Mouse (Mus musculus): ENCODE data around the gene Rpl6.
A peak's percentile ranks its signal among the peaks of the same experiment; 100 is the strongest.

The Rpl6 gene

GRCm38 (mm10) chr5:121204132-121205089 is at the start of gene Rpl6:
TSS of gene Rpl6 (plus strand) at chr5:121204481.
- peak; percentile 72 to 78 for DNase-seq (ENCODE audit: low read depth in 2 of 2, low spot score in 2 of 2)

DNA sequence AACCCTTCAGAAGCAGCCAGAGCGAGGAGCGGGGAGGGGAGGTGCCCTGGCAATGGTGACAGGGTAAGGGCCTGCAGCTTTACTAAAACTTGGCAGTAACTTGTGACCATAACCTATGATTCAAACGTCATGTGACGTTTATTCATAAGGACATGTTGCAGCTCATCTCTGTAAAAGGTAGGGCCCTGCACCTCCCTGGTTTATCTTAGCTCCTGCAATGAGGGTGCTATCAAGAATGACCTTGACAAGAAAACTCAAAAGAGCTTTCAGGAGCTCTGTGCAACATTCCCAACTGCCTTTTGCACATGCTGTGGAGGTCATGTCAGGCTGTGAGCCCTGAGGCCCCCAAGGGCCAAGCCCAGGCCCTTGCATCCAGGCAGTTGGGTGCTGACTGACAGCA is 48.2 kb upstream of the Rpl6 start:
- no peak for DNase-seq (ENCODE audit: low read depth in 2 of 2, low spot score in 2 of 2)

- DNase-seq (ENCODE audit: low read depth in 2 of 2, low spot score in 2 of 2) = no peak
Observed at GRCm38 (mm10) chr5:121157017-121157416, 47.3 kb upstream of the Rpl6 start.

DNA sequence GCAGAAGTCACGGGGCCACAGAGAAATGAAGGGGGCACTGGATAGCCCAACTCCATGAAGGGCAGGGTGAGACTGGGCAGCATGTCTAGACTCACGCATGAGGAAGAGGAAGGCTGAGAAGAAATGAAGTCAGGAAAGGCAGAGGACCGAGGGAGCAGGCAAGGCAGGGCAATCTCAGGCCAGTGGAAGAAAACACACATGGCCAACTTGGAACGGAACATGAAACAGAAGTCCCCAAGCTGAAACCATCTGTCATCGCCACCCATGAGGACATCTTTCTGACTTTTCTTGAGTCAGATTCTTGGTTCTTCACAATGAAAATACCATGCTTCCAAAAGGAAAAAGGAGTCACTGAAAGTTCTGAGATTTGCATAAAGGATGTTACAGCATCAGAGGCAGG is 46.8 kb upstream of the Rpl6 start:
- no peak for DNase-seq (ENCODE audit: low read depth in 2 of 2, low spot score in 2 of 2)

- DNase-seq (ENCODE audit: low read depth in 2 of 2, low spot score in 2 of 2) = no peak
Observed at GRCm38 (mm10) chr5:121158966-121159365, 45.3 kb upstream of the Rpl6 start.

DNA sequence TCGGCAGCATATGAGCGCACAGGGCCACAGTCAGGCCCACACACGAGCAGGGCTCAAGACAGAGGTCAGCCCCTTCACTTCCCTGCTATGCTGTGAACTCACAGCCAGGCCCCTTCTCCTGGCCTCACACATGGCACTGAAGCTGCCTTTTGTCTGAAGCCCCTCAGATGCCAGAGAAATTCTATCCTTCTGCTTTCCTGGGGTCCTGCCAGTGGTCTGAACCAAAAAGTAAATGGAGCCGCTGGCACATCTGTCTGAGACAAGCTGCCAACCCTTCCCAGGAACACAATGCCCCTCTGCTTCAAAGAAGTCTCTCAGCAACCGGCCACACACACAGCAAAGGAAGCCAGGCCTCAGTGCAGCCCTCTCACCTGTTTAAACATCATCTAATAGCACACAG is 42.0 kb upstream of the Rpl6 start:
- DNase-seq (ENCODE audit: low read depth in 2 of 2, low spot score in 2 of 2) = no peak

GRCm38 (mm10) chr5:121162923-121163322 is 41.4 kb upstream of the Rpl6 start:
- DNase-seq (ENCODE audit: low read depth in 2 of 2, low spot score in 2 of 2) = no peak

- DNase-seq (ENCODE audit: low read depth in 2 of 2, low spot score in 2 of 2) = no peak
Observed at GRCm38 (mm10) chr5:121166884-121167283, 37.4 kb upstream of the Rpl6 start.

DNA sequence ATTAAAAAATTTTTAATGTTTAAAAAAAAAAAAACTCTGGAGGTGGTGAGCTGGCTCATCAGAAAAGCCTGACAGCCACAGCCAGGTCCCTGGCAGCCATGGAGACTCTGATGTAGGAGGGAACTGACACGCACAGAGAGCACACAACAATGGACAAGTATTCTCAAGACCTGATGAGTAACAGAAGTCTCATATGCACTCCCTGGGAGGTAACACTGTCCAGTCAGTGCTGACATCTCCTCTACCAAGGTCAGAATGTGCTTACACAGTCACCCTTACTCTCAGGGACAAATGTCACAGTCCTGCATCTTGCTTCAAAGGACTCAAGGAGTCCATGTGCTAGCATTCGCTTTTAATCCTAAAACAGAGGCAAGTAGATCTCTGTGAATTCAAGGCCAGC is 34.7 kb upstream of the Rpl6 start:
- DNase-seq (ENCODE audit: low read depth in 2 of 2, low spot score in 2 of 2) = no peak

DNA sequence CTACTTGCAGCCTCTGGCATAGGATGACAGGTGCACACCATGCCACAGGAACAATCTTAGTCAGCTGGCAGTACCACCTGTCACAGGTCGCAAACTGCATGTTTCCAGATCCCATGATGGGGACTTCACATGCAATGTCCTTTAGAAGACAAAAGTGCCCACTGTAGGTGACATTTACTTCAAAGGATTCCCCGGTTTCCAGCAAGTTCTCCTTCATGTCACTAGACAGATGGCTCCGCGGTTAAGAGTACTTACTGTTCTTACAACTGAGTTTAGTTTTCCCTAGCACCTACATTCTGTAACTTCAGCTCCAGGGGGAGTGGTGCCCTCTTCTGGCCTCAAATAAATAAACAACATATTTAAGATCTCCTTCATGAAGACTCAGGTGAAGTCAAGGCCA is 31.4 kb upstream of the Rpl6 start:
- no peak for DNase-seq (ENCODE audit: low read depth in 2 of 2, low spot score in 2 of 2)

DNA sequence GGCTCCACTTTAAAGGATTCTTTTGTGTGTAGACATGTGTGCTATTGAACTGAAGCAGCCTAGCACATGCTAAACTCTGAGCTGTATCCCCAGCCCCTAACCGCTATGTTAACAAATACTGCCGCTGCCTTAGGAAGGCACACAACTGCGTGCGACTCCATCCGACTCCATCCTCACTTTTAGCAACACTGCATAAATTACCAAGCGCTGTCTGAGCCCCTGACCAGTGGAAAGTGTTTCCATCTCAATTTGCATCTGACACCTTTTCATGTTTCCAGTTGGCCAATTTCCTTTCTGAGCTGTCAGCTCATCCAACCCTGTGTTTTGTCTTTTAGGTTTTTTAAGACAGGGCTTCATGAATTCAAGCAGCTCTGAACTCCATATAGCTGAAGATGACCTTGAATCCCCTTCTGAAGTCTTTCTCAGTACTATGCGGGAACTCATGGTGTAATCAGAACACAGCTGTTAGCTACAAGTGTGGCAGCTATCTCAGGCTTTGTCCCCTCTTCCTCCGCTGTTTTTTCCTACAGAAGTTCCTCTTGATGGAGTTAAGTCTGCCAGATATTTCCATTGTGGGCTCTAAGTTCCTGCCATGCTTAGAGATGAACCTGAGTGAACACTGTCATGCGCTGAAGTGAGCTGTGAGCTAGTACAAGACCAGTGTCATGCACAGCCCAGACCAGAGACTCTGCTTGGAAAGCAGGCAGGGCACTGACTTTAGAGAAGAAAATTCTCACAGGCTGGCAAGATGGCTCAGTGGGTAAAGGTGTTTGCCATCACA is 25.0 kb upstream of the Rpl6 start:
- no peak for DNase-seq (ENCODE audit: low read depth in 2 of 2, low spot score in 2 of 2)

DNA sequence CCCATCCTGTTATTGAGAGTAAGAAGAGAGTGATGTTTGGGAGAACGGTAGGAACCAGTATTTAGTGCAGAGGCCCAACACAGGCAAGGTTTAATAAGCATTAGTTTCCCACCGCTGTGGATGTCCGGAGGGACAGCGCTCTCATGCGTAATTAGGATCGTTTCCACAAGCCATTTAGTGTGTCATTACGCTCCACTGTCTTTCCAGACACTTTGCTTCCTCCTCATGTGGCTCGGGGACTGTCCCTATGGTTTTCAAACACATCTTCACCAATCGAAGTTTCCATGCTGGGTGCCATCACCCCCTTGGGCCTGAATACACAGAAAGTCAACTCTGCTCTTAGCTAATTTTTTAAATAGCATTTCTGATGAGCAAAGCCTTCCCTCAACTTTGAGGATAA is 21.0 kb upstream of the Rpl6 start:
- no peak for DNase-seq (ENCODE audit: low read depth in 2 of 2, low spot score in 2 of 2)

DNA sequence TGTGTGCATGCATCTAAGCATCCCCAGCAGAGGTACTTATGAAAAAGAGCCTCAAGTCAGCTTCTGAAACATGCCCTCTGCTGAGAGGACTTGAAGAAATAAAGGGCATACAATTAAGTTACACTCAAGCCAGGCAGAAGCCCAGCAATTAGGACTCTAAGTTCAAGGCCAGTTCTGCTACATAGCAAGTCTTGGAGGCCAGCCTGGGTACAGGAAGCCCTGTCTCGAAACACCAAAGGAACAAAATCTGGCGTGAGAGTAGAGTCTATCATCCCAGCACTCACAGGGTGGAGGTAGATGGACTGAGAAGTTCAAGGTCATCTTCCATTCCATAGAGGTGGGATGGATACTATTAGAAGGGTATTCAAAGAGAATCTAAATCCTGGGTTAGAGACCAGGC is 19.9 kb upstream of the Rpl6 start:
- DNase-seq (ENCODE audit: low read depth in 2 of 2, low spot score in 2 of 2) = no peak

- DNase-seq (ENCODE audit: low read depth in 2 of 2, low spot score in 2 of 2) = no peak
Observed at GRCm38 (mm10) chr5:121184945-121185551, 19.2 kb upstream of the Rpl6 start.

GRCm38 (mm10) chr5:121187580-121188001 is 16.7 kb upstream of the Rpl6 start:
- no peak for DNase-seq (ENCODE audit: low read depth in 2 of 2, low spot score in 2 of 2)

DNA sequence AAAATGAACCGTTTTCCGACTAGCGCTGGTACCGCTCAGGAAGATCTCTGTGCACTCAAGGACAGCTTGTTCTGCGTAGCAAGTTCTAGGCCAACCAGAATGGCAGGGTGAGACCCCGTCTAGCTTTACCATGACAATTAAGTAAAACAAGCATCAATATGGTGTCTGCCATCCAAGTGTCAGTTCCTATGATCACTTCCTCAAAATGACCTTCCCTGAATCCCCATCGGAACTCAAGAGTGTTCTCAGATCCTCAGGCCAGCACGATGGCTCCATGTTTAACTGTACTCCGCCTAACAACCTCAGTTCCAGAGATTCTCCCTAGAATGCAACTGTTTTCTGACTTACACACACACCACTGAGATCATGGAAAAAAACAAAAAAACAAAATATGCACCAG is 16.0 kb upstream of the Rpl6 start:
- DNase-seq (ENCODE audit: low read depth in 2 of 2, low spot score in 2 of 2) = no peak

- no peak for DNase-seq (ENCODE audit: low read depth in 2 of 2, low spot score in 2 of 2)
Observed at GRCm38 (mm10) chr5:121189182-121189581, 15.1 kb upstream of the Rpl6 start.

GRCm38 (mm10) chr5:121190210-121190835 is 14.0 kb upstream of the Rpl6 start:
- no peak for DNase-seq (ENCODE audit: low read depth in 2 of 2, low spot score in 2 of 2)

DNA sequence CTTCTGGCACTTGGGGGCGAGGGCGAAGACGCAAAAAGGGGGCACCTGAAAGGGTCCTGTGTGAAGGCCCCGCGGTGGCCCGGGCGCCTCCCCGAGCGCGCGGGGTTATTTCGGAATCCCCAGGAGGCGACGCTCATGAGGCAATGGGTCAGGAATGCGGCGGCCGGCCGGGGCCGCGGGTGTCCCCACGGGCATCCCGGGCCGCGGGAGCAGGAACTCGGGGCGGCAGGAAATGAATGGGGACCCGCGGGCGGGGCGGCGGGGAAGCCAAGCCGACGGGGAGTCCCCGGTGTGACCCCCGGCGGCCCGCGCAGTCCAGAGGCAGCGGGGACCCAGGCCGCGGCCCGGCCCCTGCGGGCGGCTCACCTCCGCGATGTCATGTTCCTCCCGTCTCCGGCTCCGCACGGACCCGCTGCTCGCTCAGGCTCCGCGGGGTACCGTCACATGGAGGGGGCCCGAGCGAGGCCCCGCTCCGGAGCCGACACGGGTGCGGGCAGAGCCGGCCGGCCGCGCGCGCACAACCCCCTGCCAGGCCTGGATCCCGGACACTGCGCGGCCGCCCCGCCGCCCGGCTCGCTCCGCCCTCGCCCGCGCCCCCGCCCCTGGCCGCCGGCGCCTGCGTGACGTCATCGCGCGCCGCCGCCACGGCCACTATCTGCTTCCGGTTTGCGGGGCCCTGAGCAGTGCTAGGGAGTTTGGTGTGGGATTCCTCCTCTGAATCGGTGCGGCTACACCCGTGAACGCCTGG is 13.3 kb upstream of the Rpl6 start, which contains the start of gene Ptpn11:
TSS of gene Ptpn11 (minus strand) at position 562 of the 748 bp plus-strand sequence.
- peak; percentile 64 to 75 for DNase-seq (ENCODE audit: low read depth in 2 of 2, low spot score in 2 of 2)

DNA sequence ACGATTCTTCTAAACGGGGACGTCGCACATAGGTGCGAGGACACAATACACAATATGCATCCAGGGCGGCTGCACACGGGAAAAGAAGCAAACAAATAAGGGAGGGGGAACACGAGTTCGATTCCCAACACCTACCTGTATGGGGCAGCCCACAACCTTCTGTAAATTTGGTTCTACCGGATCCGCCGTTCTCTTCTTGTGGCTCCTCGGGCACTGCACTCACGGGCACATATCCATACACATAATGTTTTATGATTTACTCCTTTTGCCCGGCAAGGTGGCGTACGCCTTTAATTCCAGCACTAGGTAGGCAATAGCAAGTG is 12.7 kb upstream of the Rpl6 start:
- no peak for DNase-seq (ENCODE audit: low read depth in 2 of 2, low spot score in 2 of 2)

DNA sequence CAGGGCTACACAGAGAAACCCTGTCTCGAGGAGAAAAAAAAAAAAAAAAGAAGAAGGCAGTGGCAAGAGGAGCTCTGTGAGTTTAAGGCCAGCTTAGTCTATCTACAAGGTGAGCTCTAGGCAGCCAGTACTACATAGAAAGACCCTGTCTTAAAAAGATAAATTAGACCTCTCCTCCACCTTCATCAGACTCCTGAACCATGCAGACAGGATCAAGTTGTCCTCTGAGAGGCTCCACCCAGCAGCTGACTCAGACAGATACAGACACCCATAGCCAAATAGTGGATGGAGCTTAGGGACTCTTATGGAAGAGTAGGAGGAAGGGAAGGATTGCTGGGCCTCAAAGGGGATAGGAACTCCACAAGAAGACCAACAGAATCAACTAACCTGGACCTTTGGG is 10.1 kb upstream of the Rpl6 start:
- DNase-seq (ENCODE audit: low read depth in 2 of 2, low spot score in 2 of 2) = no peak

Data from CD8-positive naive resting alpha-beta T cell, adult 2 months (primary cell).